Mouse (Mus musculus) embryo, embryonic 9.5 days (tissue): Measurements from ENCODE around the gene Ccdc13.

ENCODE experiments used
- DNase-seq: peaks from one replicate; pipeline ENCODE4 v3.0.0-alpha.2; 2017; ENCODE audit errors: extremely low spot score

The Ccdc13 gene

GRCm38 (mm10) chr9:121798887-121799520 lies 40.3 kb downstream of the Ccdc13 start:
- no peak for DNase-seq

- peak; percentile 45 for DNase-seq
Observed at GRCm38 (mm10) chr9:121797722-121798121, 41.5 kb downstream of the Ccdc13 start.

- no peak for DNase-seq
Observed at GRCm38 (mm10) chr9:121794972-121795539, 44.2 kb downstream of the Ccdc13 start.

GRCm38 (mm10) chr9:121791757-121792521 lies 47.3 kb downstream of the Ccdc13 start, which contains the start of gene Hhatl:
Hhatl (minus strand) TSS chr9:121792507.
- DNase-seq: no peak

GRCm38 (mm10) chr9:121791206-121791605 lies 48.1 kb downstream of the Ccdc13 start:
- peak; percentile 72 for DNase-seq

GRCm38 (mm10) chr9:121786359-121786758 lies 52.9 kb downstream of the Ccdc13 start:
- DNase-seq: no peak

- DNase-seq: no peak
Observed at GRCm38 (mm10) chr9:121785261-121785660, 54.0 kb downstream of the Ccdc13 start.

GRCm38 (mm10) chr9:121784801-121785200 lies 54.5 kb downstream of the Ccdc13 start:
- DNase-seq: no peak

GRCm38 (mm10) chr9:121778066-121778624 lies 61.1 kb downstream of the Ccdc13 start:
- DNase-seq: no peak

GRCm38 (mm10) chr9:121777484-121778065 lies 61.7 kb downstream of the Ccdc13 start, which contains the start of gene Klhl40:
Klhl40 (plus strand) TSS chr9:121777607.
- DNase-seq: peak; percentile 25

GRCm38 (mm10) chr9:121776511-121776910 lies 62.8 kb downstream of the Ccdc13 start:
- DNase-seq: no peak

- no peak for DNase-seq
Observed at GRCm38 (mm10) chr9:121775951-121776350, 63.3 kb downstream of the Ccdc13 start.

- no peak for DNase-seq
Observed at GRCm38 (mm10) chr9:121772412-121772811, 66.8 kb downstream of the Ccdc13 start.

GRCm38 (mm10) chr9:121765166-121765855 lies 74.0 kb downstream of the Ccdc13 start:
- DNase-seq: no peak

- DNase-seq: no peak
Observed at GRCm38 (mm10) chr9:121763716-121764115, 75.5 kb downstream of the Ccdc13 start.

GRCm38 (mm10) chr9:121762761-121763160 lies 76.5 kb downstream of the Ccdc13 start:
- DNase-seq: no peak

- DNase-seq: no peak
Observed at GRCm38 (mm10) chr9:121762248-121762647, 77.0 kb downstream of the Ccdc13 start.

GRCm38 (mm10) chr9:121761787-121762186 lies 77.5 kb downstream of the Ccdc13 start:
- DNase-seq: no peak

- no peak for DNase-seq
Observed at GRCm38 (mm10) chr9:121761091-121761665, 78.1 kb downstream of the Ccdc13 start.

- DNase-seq: peak; percentile 89
Observed at GRCm38 (mm10) chr9:121760271-121761090, 78.8 kb downstream of the Ccdc13 start.
